Mouse (Mus musculus): ENCODE results near the gene Rapgef1. TPM values are rescaled to one million over a fixed set of nuclear protein-coding genes. Genes with fewer than 3 reads are reported as not detected.

Gene Rapgef1
- 8.5 and 9.5 TPM in 2 replicates for polyA plus RNA-seq (2015; fragmentation: Nextera tagmentation; extraction: Ambion mirVana)

GRCm38 (mm10) chr2:29619484-29620300 is at the start of gene Rapgef1:
Gene Rapgef1 (plus strand): TSS chr2:29619720.

GRCm38 (mm10) chr2:29751497-29751896 is 132.0 kb downstream of the Rapgef1 start, which contains the start of gene Gm13420:
Gene Gm13420 (minus strand): TSS chr2:29751685.

GRCm38 (mm10) chr2:29787104-29787917 is 167.8 kb downstream of the Rapgef1 start, which contains the start of gene Coq4:
Gene Coq4 (plus strand): TSS chr2:29787493.

GRCm38 (mm10) chr2:29787937-29788681 is 168.6 kb downstream of the Rapgef1 start, which contains the start of gene Trub2:
Gene Trub2 (minus strand): TSS chr2:29788502.

Other genes with a start within 250 kb of the Rapgef1 start
- gene Gm13420, start 132.0 kb downstream of the Rapgef1 start, polyA plus RNA-seq (2015; fragmentation: Nextera tagmentation; extraction: Ambion mirVana), result not detected in 2 replicates
- gene Gm13547, start 139.6 kb downstream of the Rapgef1 start, polyA plus RNA-seq (2015; fragmentation: Nextera tagmentation; extraction: Ambion mirVana), result not detected in 2 replicates
- 13.5 and 13.9 TPM in 2 replicates for gene Coq4, start 167.8 kb downstream of the Rapgef1 start, polyA plus RNA-seq (2015; fragmentation: Nextera tagmentation; extraction: Ambion mirVana)
- gene Trub2, start 168.8 kb downstream of the Rapgef1 start, polyA plus RNA-seq (2015; fragmentation: Nextera tagmentation; extraction: Ambion mirVana), result 18.4 and 20.7 TPM in 2 replicates
- gene Slc27a4, start 182.9 kb downstream of the Rapgef1 start, polyA plus RNA-seq (2015; fragmentation: Nextera tagmentation; extraction: Ambion mirVana), result 6.4 and 9.0 TPM in 2 replicates
- gene Urm1, start 200.4 kb downstream of the Rapgef1 start, polyA plus RNA-seq (2015; fragmentation: Nextera tagmentation; extraction: Ambion mirVana), result 11.2 and 14.0 TPM in 2 replicates
- 27.7 and 27.9 TPM in 2 replicates for gene Cercam, start 249.4 kb downstream of the Rapgef1 start, polyA plus RNA-seq (2015; fragmentation: Nextera tagmentation; extraction: Ambion mirVana)

Measured in spleen, postnatal 0 days (tissue).